Mouse (Mus musculus) heart, embryonic 11.5 days (tissue): ENCODE measurements around the gene Prmt3. TPM values are rescaled to one million over a fixed set of nuclear protein-coding genes. Genes with fewer than 3 reads are reported as not detected.

Experiments
- ATAC-seq: fragments of 200-750 bp; cut with Nextera tagmentation; replicated peaks from 2 replicates; pipeline ENCODE4 v1.8.0; 2017; ENCODE audit warnings: moderate library complexity; ENCODE audit not compliant: insufficient number of reproducible peaks, low FRiP score, low TSS enrichment
- H3K27ac ChIP-seq: fragments of 300-500 bp; sonication (generic); 2 replicates; pipeline ENCODE4 v1.5.1; 2014; ENCODE audit warnings: mild to moderate bottlenecking, low read depth, low read length
- H3K27me3 ChIP-seq: fragments of 300-500 bp; sonication (generic); 2 replicates; pipeline ENCODE4 v1.6.1; 2014; ENCODE audit warnings: mild to moderate bottlenecking, low read length, mixed read lengths; ENCODE audit not compliant: control insufficient read depth, insufficient read depth
- H3K36me3 ChIP-seq: fragments of 300-500 bp; sonication (generic); 2 replicates; pipeline ENCODE4 v1.6.1; 2014; ENCODE audit warnings: mild to moderate bottlenecking, low read length, moderate library complexity, mixed read lengths; ENCODE audit not compliant: control insufficient read depth, insufficient read depth
- H3K4me1 ChIP-seq: fragments of 300-500 bp; sonication (generic); 2 replicates; pipeline ENCODE4 v1.6.1; 2014; ENCODE audit warnings: low read length; ENCODE audit not compliant: control insufficient read depth, insufficient read depth
- H3K4me2 ChIP-seq: fragments of 300-500 bp; sonication (generic); 2 replicates; pipeline ENCODE4 v1.6.1; 2014; ENCODE audit warnings: mild to moderate bottlenecking, moderate library complexity
- H3K4me3 ChIP-seq: fragments of 300-500 bp; sonication (generic); 2 replicates; pipeline ENCODE4 v1.5.1; 2014; ENCODE audit warnings: low read depth, low read length
- H3K9ac ChIP-seq: fragments of 300-500 bp; sonication (generic); 2 replicates; pipeline ENCODE4 v1.6.1; 2014; ENCODE audit warnings: mild to moderate bottlenecking, low read depth, low read length, moderate library complexity
- H3K9me3 ChIP-seq: fragments of 300-500 bp; sonication (generic); replicated peaks from 2 replicates; pipeline ENCODE4 v1.6.1; 2016; ENCODE audit warnings: low read length; ENCODE audit not compliant: control insufficient read depth
- WGBS: fragments of 180-500 bp; shearing (Covaris S2); extraction: QIAGEN DNeasy Blood & Tissue Kit; methylation state at CpG from one replicate; pipeline ENCODE4 v1.1.7; 2014; ENCODE audit not compliant: insufficient replicate concordance; 5-methylcytosine and 5-hydroxymethylcytosine counted together
- polyA plus RNA-seq: library from polyadenylated mRNA; unstranded; fragments of >200 nt; fragmentation: Nextera tagmentation; extraction: Ambion mirVana; gene quantifications from 2 replicates; pipeline ENCODE4 v1.2.1, GENCODE M21; 2014

The Prmt3 gene
- polyA plus RNA-seq, 1 experiment from 2014 or later, result 51.9 TPM

- Histone ChIP-seq H3K27me3 (no peaks in the 10 kb centered on the region), H3K4me1 (peaks cover 4% of the 10 kb centered on the region), H3K36me3 (peaks cover 11% of the 10 kb centered on the region; the same call in 1 of the 2 replicates), H3K4me2 (no peak overlapping the region), H3K4me3 (no peak overlapping the region), H3K9ac (no peak overlapping the region), H3K27ac (no peak overlapping the region), H3K9me3 (no peaks in the 10 kb centered on the region)
- ATAC-seq, result no peak
- 75% methylated on average over 9 of the region's 9 CpGs for WGBS
These were observed 29.0 kb downstream of the Prmt3 start for GRCm38 (mm10) chr7:49807093-49807682.

- ATAC-seq, result no peak
- no peaks in the 10 kb centered on the region for H3K9me3 ChIP-seq
- no peak overlapping the region for H3K4me3 ChIP-seq
- peaks cover 4% of the 10 kb centered on the region for H3K4me1 ChIP-seq
- no peak overlapping the region for H3K9ac ChIP-seq
- peaks cover 11% of the 10 kb centered on the region; the same call in 1 of the 2 replicates for H3K36me3 ChIP-seq
- 88% methylated on average over 17 of the region's 17 CpGs for WGBS
- no peak overlapping the region for H3K4me2 ChIP-seq
- H3K27ac ChIP-seq, result no peak overlapping the region
- no peaks in the 10 kb centered on the region for H3K27me3 ChIP-seq
These were observed 29.9 kb downstream of the Prmt3 start for GRCm38 (mm10) chr7:49807846-49808622.

GRCm38 (mm10) chr7:49809100-49809499 lies 31.0 kb downstream of the Prmt3 start:
- Histone ChIP-seq H3K27me3 (no peaks in the 10 kb centered on the region), H3K9me3 (no peaks in the 10 kb centered on the region), H3K4me2 (no peak overlapping the region), H3K9ac (no peak overlapping the region), H3K4me1 (peaks cover 4% of the 10 kb centered on the region; the same call in 1 of the 2 replicates), H3K4me3 (no peak overlapping the region), H3K27ac (no peak overlapping the region), H3K36me3 (peaks cover 11% of the 10 kb centered on the region; the same call in 1 of the 2 replicates)
- no peak for ATAC-seq
- WGBS, result 89% methylated on average over 6 of the region's 6 CpGs

GRCm38 (mm10) chr7:49809562-49809961 lies 31.4 kb downstream of the Prmt3 start:
- no peak overlapping the region for H3K4me3 ChIP-seq
- no peak overlapping the region for H3K27ac ChIP-seq
- H3K9me3 ChIP-seq, result no peaks in the 10 kb centered on the region
- H3K4me1 ChIP-seq, result peaks cover 4% of the 10 kb centered on the region; the same call in 1 of the 2 replicates
- H3K9ac ChIP-seq, result no peak overlapping the region
- H3K36me3 ChIP-seq, result peaks cover 11% of the 10 kb centered on the region; the same call in 1 of the 2 replicates
- no peak overlapping the region for H3K4me2 ChIP-seq
- 80% methylated on average over 3 of the region's 3 CpGs for WGBS
- no peaks in the 10 kb centered on the region for H3K27me3 ChIP-seq
- no peak for ATAC-seq

GRCm38 (mm10) chr7:49811346-49811745 lies 33.2 kb downstream of the Prmt3 start:
- no peak overlapping the region for H3K27ac ChIP-seq
- ATAC-seq, result no peak
- H3K9ac ChIP-seq, result no peak overlapping the region
- H3K4me3 ChIP-seq, result no peak overlapping the region
- H3K27me3 ChIP-seq, result no peaks in the 10 kb centered on the region
- no peak overlapping the region for H3K4me2 ChIP-seq
- WGBS, result 56% methylated on average over 4 of the region's 4 CpGs
- no peaks in the 10 kb centered on the region for H3K9me3 ChIP-seq
- H3K36me3 ChIP-seq, result peaks cover 11% of the 10 kb centered on the region; the same call in 1 of the 2 replicates
- no peaks in the 10 kb centered on the region; the same call in 1 of the 2 replicates for H3K4me1 ChIP-seq

- no peak overlapping the region for H3K9ac ChIP-seq
- H3K9me3 ChIP-seq, result no peaks in the 10 kb centered on the region
- no peak overlapping the region for H3K4me3 ChIP-seq
- no peaks in the 10 kb centered on the region for H3K4me1 ChIP-seq
- no peak overlapping the region for H3K27ac ChIP-seq
- 73% methylated on average over 4 of the region's 4 CpGs for WGBS
- peaks cover 4% of the 10 kb centered on the region; the same call in 1 of the 2 replicates for H3K36me3 ChIP-seq
- no peak for ATAC-seq
- no peak overlapping the region for H3K4me2 ChIP-seq
- H3K27me3 ChIP-seq, result no peaks in the 10 kb centered on the region
These were observed 41.2 kb downstream of the Prmt3 start for GRCm38 (mm10) chr7:49819393-49819792.

GRCm38 (mm10) chr7:49821370-49821769 lies 43.2 kb downstream of the Prmt3 start:
- 74% methylated on average over 1 of the region's 1 CpGs for WGBS
- H3K9ac ChIP-seq, result no peak overlapping the region
- no peaks in the 10 kb centered on the region for H3K27me3 ChIP-seq
- ATAC-seq, result no peak
- no peak overlapping the region for H3K4me3 ChIP-seq
- peaks cover 4% of the 10 kb centered on the region; the same call in 1 of the 2 replicates for H3K36me3 ChIP-seq
- H3K27ac ChIP-seq, result no peak overlapping the region
- no peak overlapping the region for H3K4me2 ChIP-seq
- H3K9me3 ChIP-seq, result no peaks in the 10 kb centered on the region
- no peaks in the 10 kb centered on the region for H3K4me1 ChIP-seq

- Histone ChIP-seq H3K27ac (no peak overlapping the region), H3K9ac (no peak overlapping the region), H3K36me3 (peaks cover 7% of the 10 kb centered on the region; the same call in 1 of the 2 replicates), H3K27me3 (no peaks in the 10 kb centered on the region), H3K4me2 (no peak overlapping the region), H3K4me1 (no peaks in the 10 kb centered on the region), H3K9me3 (no peaks in the 10 kb centered on the region), H3K4me3 (no peak overlapping the region)
- ATAC-seq, result no peak
- 62% methylated on average over 2 of the region's 2 CpGs for WGBS
These were observed 43.9 kb downstream of the Prmt3 start for GRCm38 (mm10) chr7:49822028-49822427.
